Mouse (Mus musculus) embryo, embryonic 11.5 days (tissue): ENCODE data around the gene Gm4353.

ENCODE experiments used
- DNase-seq: peaks from one replicate; pipeline ENCODE4 v3.0.0-alpha.2; 2012; ENCODE audit warnings: low read depth, low spot score

The Gm4353 gene

GRCm38 (mm10) chr7:116040470-116041019 is 43.9 kb downstream of the Gm4353 start:
- no peak for DNase-seq

- peak; percentile 74 for DNase-seq
Observed at GRCm38 (mm10) chr7:116039538-116040466, 44.6 kb downstream of the Gm4353 start.

- no peak for DNase-seq
Observed at GRCm38 (mm10) chr7:116039196-116039537, 45.3 kb downstream of the Gm4353 start, which contains the start of gene 1110004F10Rik. 1110004F10Rik (plus strand) TSS chr7:116039397.

GRCm38 (mm10) chr7:116038511-116038910 is 45.9 kb downstream of the Gm4353 start, which contains the start of gene Sox6:
Sox6 (minus strand) TSS chr7:116038796.
- no peak for DNase-seq

- DNase-seq = no peak
Observed at GRCm38 (mm10) chr7:116038024-116038423, 46.4 kb downstream of the Gm4353 start.

- no peak for DNase-seq
Observed at GRCm38 (mm10) chr7:116036591-116037555, 47.6 kb downstream of the Gm4353 start.

GRCm38 (mm10) chr7:116035504-116035903 is 48.9 kb downstream of the Gm4353 start:
- no peak for DNase-seq

- peak; percentile 67 for DNase-seq
Observed at GRCm38 (mm10) chr7:116034282-116034758, 50.1 kb downstream of the Gm4353 start.

GRCm38 (mm10) chr7:116033371-116034241 is 50.8 kb downstream of the Gm4353 start:
- peak; percentile 31 for DNase-seq
